Mouse (Mus musculus) liver, embryonic 11.5 days (tissue): ENCODE data around the gene Cbfa2t3. TPM values are rescaled to one million over a fixed set of nuclear protein-coding genes. Genes with fewer than 3 reads are reported as not detected.

Experiments
- ATAC-seq: fragments of 200-750 bp; cut with Nextera tagmentation; replicated peaks from 2 replicates; pipeline ENCODE4 v1.8.0; 2017; ENCODE audit warnings: moderate number of reproducible peaks, mild to moderate bottlenecking, moderate TSS enrichment, moderate library complexity; ENCODE audit not compliant: low FRiP score
- DNase-seq: peaks from one replicate; pipeline ENCODE4 v3.0.0-alpha.2; 2017; ENCODE audit warnings: low spot score
- H3K27ac ChIP-seq: fragments of 300-500 bp; sonication (generic); 2 replicates; pipeline ENCODE4 v1.5.1; 2014; ENCODE audit warnings: mild to moderate bottlenecking, low read depth, low read length, control low read depth
- H3K27me3 ChIP-seq: fragments of 300-500 bp; sonication (generic); replicated peaks from 2 replicates; pipeline ENCODE4 v1.6.1; 2014; ENCODE audit warnings: low read length, mixed read lengths; ENCODE audit not compliant: control insufficient read depth, insufficient read depth
- H3K36me3 ChIP-seq: fragments of 300-500 bp; sonication (generic); 2 replicates; pipeline ENCODE4 v1.6.1; 2014; ENCODE audit warnings: mild to moderate bottlenecking, low read length, moderate library complexity, mixed read lengths; ENCODE audit not compliant: control insufficient read depth, insufficient read depth
- H3K4me1 ChIP-seq: fragments of 300-500 bp; sonication (generic); replicated peaks from 2 replicates; pipeline ENCODE4 v1.6.1; 2014; ENCODE audit warnings: low read length, mixed read lengths; ENCODE audit not compliant: control insufficient read depth, insufficient read depth
- H3K4me2 ChIP-seq: fragments of 300-500 bp; sonication (generic); 2 replicates; pipeline ENCODE4 v1.6.1; 2014; ENCODE audit warnings: mild to moderate bottlenecking, control low read depth, moderate library complexity
- H3K4me3 ChIP-seq: fragments of 300-500 bp; sonication (generic); 2 replicates; pipeline ENCODE4 v1.5.1; 2014; ENCODE audit warnings: low read depth, low read length, control low read depth
- H3K9ac ChIP-seq: fragments of 300-500 bp; sonication (generic); 2 replicates; pipeline ENCODE4 v1.6.1; 2014; ENCODE audit warnings: low read depth, low read length, control low read depth
- H3K9me3 ChIP-seq: fragments of 300-500 bp; sonication (generic); 2 replicates; pipeline ENCODE4 v1.6.1; 2016; ENCODE audit warnings: low read length, inconsistent platforms, mixed read lengths; ENCODE audit not compliant: control insufficient read depth
- WGBS: fragments of 180-500 bp; shearing (Covaris S2); extraction: QIAGEN DNeasy Blood & Tissue Kit; methylation state at CpG from one replicate; pipeline ENCODE4 v1.1.7; 2014; 5-methylcytosine and 5-hydroxymethylcytosine counted together
- polyA plus RNA-seq: library from polyadenylated mRNA; unstranded; fragments of >200 nt; fragmentation: Nextera tagmentation; extraction: Ambion mirVana; gene quantifications from 2 replicates; pipeline ENCODE4 v1.2.1, GENCODE M21; 2014

Gene Cbfa2t3
- polyA plus RNA-seq, 1 experiment from 2014 or later: 14.4 TPM

DNA sequence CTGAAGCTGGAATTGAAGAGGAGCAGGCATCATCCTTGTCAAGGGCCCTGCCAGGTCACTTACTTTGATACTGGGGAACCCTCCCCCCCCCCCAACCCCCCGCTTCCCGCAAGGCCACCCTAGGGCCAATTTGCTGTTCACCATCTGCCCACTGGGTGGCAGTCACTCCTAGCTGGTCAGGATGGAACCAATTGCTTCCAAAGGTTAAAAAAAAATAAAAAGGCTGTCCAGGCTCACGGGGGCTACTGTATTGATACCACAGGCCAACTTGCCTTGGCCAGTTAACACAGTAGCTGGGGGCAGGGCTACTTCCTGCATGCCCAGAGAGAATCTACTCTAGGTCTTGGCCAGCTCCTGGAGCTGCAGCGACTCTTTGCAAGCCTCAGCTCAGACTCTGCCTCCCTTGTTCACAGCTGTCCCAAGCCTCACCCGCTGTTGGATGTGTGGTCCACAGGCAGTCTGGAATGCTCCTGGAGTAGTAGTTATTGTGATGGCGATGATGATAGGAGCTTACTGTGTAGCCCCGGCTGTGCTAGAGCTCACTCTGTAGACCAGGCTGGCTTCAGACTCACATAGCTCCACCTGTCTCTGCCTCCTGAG is 80.9 kb downstream of the Cbfa2t3 start:
- Histone ChIP-seq H3K4me3 (no peak overlapping the region), H3K9ac (peak overlapping the region; percentile 32), H3K27ac (peak overlapping the region; percentile 67), H3K36me3 (no peaks in the 10 kb centered on the region), H3K9me3 (no peaks in the 10 kb centered on the region), H3K27me3 (no peaks in the 10 kb centered on the region), H3K4me2 (peak overlapping the region; percentile 46), H3K4me1 (peaks cover 25% of the 10 kb centered on the region)
- DNase-seq (peak; percentile 75), ATAC-seq (peak; percentile 27)
- 41% methylated on average over 5 of the region's 7 CpGs for WGBS

DNA sequence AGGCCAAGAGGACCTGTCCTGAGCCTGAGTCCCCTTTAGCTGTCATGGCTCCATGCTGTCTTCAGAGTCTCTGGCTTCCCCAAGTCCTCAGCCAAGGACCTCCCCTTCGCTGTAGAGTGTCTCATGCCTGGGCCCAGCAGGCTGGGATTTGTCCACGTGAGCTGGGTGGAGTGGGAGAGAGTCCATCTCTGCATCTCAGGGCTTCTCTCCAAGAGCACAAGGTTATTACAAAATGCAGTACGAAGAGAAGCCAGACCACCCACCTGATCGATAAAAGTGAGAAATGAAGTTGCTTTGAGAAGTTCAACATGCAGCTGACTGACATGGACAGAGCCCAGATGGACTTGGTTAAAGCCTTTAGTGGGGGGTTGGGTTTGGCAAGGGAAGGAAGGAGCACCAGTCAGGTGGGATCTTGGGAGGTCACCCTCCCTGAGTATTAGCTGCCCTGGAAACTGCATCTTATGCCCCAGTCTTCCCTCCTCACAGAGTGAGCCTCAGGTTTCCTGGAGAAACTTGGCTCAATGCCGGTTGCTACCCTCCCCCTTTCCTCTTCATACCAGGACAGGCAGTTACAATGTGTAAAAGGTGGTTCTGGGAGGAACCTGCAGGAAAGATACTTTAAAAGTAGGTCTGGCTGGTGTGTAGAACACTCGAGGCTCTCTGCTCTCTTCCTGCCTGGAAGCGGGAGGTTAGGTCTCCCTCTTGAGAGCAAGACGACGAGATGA is 82.6 kb downstream of the Cbfa2t3 start:
- Histone ChIP-seq H3K9ac (no peak overlapping the region), H3K27ac (no peak overlapping the region), H3K4me2 (no peak overlapping the region), H3K36me3 (no peaks in the 10 kb centered on the region), H3K9me3 (no peaks in the 10 kb centered on the region), H3K27me3 (no peaks in the 10 kb centered on the region), H3K4me1 (peaks cover 32% of the 10 kb centered on the region), H3K4me3 (no peak overlapping the region)
- WGBS: 72% methylated on average over 9 of the region's 9 CpGs
- ATAC-seq (no peak), DNase-seq (no peak)

DNA sequence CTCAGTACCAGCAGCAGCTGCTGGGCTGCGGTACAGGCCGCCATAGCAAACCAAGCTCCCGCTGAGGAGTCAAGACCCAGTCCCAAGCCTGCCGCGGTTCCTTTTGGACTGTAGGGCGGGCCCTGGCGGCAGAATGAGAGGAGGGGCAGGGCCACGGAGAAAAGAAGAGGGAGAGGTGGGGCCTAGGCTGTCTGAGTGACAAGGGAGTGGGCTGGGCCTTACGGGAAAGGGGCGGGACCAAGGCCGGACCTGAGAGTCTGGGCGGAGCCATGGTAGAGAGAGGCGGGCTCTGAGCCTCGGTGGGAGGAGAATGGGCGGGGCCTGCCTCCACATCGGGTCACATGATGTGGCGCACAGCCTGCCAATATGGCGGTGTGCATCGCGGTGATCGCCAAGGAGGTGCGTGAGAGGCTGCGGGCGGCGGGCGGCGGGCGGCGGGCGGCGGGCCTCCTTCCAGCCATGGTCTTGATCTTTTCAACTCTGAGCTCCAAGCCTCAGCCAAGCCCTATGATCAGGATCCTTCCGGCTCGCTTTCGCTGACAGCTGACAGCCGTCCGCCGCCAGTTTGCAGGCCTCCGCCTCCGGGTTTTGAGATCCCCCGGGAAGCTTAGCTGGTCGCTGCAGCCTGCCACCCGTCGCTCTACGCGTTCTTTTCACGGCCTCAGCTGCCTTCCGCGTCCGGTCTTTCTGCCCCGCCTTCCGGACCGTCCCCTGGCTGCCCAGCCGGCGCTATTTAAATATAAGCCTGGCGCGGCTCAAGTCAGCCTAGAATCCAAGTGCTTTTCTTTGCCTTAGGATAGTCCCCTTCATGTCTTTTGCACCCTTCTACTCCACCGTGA is 87.4 kb downstream of the Cbfa2t3 start, which contains the start of the genes Galns and Trappc2l:
Gene Galns, minus strand, starts transcription at position 169 of the 839 bp plus-strand sequence.
Gene Trappc2l, plus strand, starts transcription at position 346 of the 839 bp plus-strand sequence.
- DNase-seq (peak; percentile 97), ATAC-seq (peak; percentile 96)
- Histone ChIP-seq H3K27me3 (no peaks in the 10 kb centered on the region), H3K4me2 (peak within 1 kb of the TSS; percentile 88), H3K9me3 (no peaks in the 10 kb centered on the region), H3K36me3 (no peaks in the 10 kb centered on the region), H3K4me3 (peak within 1 kb of the TSS; percentile 69), H3K9ac (peak within 1 kb of the TSS; percentile 74), H3K4me1 (peaks cover 11% of the 10 kb centered on the region), H3K27ac (peak within 1 kb of the TSS; percentile 57)
- WGBS: under 1% methylated on average over 57 of the region's 57 CpGs

DNA sequence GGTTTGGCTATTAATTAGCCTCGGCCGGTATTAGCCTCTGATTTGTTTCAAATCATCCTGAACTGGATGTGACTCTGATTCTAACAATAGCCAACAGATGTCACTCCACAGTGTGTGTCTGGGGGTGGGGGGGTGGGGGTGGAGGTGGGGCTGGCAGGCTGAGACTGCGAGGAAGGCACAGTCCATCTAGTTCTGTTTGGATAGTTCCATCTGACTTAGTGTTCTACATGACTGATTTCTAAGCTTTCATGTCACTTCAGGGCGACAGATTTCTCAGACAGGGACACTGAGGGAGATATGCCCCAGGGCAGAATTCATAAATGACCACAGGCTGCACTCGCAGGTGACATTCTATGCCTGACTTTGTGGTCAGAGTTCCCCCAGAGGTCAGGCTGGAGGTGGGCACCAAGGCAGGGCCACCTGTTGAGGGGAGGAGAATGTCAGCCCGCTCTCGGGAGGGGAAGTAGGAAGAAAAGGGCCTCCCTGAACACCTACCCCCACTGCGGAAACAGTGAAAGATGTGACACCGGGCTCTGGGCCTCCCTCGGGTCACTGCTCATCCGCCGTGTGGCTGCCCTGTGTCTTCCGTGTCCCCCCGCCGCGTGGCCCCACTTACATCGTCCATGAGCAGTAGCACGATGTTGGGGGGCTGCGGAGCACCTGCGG is 88.2 kb downstream of the Cbfa2t3 start:
- peaks cover 11% of the 10 kb centered on the region for H3K4me1 ChIP-seq
- 6% methylated on average over 20 of the region's 20 CpGs for WGBS
- peak overlapping the region; percentile 26; the same call in 1 of the 2 replicates for H3K27ac ChIP-seq
- peak overlapping the region; percentile 88 for H3K4me2 ChIP-seq
- no peaks in the 10 kb centered on the region for H3K36me3 ChIP-seq
- H3K9me3 ChIP-seq: no peaks in the 10 kb centered on the region
- no peak; the same call in 1 of the 2 replicates for ATAC-seq
- peak overlapping the region; percentile 69 for H3K4me3 ChIP-seq
- H3K27me3 ChIP-seq: no peaks in the 10 kb centered on the region
- H3K9ac ChIP-seq: peak overlapping the region; percentile 74
- DNase-seq: no peak

DNA sequence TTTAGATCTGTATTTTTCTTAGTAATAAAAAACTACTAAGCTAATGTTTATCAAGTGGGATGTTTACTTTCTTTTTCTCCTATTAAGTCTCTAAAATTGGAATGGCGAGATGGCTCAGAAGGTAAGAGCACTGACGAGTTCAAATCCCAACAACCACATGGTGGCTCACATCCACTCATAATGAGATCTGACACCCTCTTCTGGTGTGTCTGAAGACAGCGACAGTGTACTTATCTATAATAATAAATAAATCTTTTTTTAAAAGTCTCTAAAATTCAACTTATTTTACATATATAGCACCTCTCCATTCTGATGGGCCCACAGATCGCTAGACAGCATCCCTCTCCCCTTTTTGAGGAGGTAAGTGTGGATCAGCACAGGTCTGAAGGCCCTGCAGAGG is 88.7 kb downstream of the Cbfa2t3 start:
- Histone ChIP-seq H3K9ac (no peak overlapping the region), H3K9me3 (no peaks in the 10 kb centered on the region), H3K4me2 (peak overlapping the region; percentile 88), H3K4me1 (peaks cover 11% of the 10 kb centered on the region), H3K36me3 (no peaks in the 10 kb centered on the region), H3K27ac (no peak overlapping the region), H3K27me3 (no peaks in the 10 kb centered on the region), H3K4me3 (no peak overlapping the region)
- DNase-seq: no peak
- ATAC-seq: no peak
- 70% methylated on average over 4 of the region's 4 CpGs for WGBS

DNA sequence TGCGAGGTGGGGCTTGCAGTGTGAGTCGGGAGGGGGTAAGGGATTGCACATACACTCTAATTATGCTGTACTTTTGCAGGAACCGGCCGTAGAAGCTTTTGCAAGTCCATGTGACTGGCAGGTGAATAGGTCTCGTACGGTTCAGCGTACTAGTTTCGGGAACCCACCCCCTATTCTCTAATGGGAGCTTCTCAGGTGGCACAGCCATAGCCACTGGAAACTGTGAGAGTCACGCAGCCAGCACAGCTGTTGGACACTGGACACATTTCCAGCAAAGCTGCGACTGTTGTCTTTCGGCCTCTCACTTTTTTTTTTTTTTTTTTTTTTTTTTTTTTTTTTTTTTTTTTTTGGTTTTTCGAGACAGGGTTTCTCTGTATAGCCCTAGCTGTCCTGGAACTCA is 92.1 kb downstream of the Cbfa2t3 start:
- no peaks in the 10 kb centered on the region for H3K27me3 ChIP-seq
- DNase-seq (no peak), ATAC-seq (no peak)
- no peak overlapping the region for H3K27ac ChIP-seq
- no peak overlapping the region for H3K4me2 ChIP-seq
- peaks cover 4% of the 10 kb centered on the region for H3K4me1 ChIP-seq
- H3K4me3 ChIP-seq: no peak overlapping the region
- no peak overlapping the region for H3K9ac ChIP-seq
- no peaks in the 10 kb centered on the region for H3K9me3 ChIP-seq
- no peaks in the 10 kb centered on the region for H3K36me3 ChIP-seq
- 88% methylated on average over 11 of the region's 12 CpGs for WGBS

DNA sequence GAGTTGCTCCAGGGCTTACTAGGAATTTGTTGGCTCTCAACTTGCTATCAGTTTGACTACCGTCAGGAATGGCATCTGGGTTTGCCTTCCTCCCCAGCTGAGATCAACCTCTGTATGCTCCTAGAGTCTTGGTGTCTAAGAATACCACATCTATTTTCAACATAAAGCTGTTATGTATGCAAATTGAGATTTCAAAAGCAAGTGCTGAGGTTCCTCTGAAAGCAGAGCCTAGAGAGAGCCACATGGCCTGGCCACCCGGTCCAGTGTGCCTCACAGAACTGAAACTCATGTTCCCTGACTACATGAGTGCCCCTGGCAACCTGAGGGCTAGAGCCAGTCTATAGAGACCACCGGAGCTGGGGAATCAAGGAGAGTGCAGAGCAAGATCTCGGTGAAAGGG is 93.5 kb downstream of the Cbfa2t3 start:
- DNase-seq (no peak), ATAC-seq (no peak)
- Histone ChIP-seq H3K9me3 (no peaks in the 10 kb centered on the region), H3K27ac (no peak overlapping the region), H3K27me3 (no peaks in the 10 kb centered on the region), H3K9ac (no peak overlapping the region), H3K4me1 (no peaks in the 10 kb centered on the region), H3K36me3 (no peaks in the 10 kb centered on the region), H3K4me3 (no peak overlapping the region), H3K4me2 (no peak overlapping the region)
- WGBS: 77% methylated on average over 4 of the region's 4 CpGs

DNA sequence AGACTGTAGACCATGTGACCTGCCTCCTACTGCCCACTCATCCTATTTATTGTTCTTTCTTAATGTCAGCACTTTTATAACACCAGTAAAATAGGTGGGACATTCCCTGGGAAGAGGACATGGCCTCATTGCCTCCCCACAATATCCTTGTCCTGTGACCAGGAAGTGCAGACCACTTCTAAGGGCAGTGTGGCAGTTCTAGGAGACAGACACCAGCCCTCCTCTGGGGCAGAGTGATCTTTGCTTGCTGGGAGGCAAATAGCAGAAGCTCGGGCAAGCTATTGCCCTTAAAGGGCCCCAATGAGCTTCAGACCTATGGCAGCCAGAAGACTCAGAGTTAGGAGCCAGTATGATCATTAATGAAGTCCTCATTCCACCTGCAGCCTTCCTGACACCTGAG is 94.3 kb downstream of the Cbfa2t3 start:
- Histone ChIP-seq H3K36me3 (no peaks in the 10 kb centered on the region), H3K4me2 (no peak overlapping the region), H3K27ac (no peak overlapping the region), H3K4me1 (no peaks in the 10 kb centered on the region), H3K27me3 (no peaks in the 10 kb centered on the region), H3K4me3 (no peak overlapping the region), H3K9ac (no peak overlapping the region), H3K9me3 (no peaks in the 10 kb centered on the region)
- DNase-seq (no peak), ATAC-seq (no peak)
- WGBS: 57% methylated on average over 1 of the region's 1 CpGs
